Mouse (Mus musculus): ENCODE measurements around the gene Gm9999. TPM values are rescaled to one million over a fixed set of nuclear protein-coding genes. Genes with fewer than 3 reads are reported as not detected.
A peak's percentile ranks its signal among the peaks of the same experiment; 100 is the strongest.

Gene Gm9999
- total and polyA plus RNA-seq, 3 experiments, result not detected

DNA sequence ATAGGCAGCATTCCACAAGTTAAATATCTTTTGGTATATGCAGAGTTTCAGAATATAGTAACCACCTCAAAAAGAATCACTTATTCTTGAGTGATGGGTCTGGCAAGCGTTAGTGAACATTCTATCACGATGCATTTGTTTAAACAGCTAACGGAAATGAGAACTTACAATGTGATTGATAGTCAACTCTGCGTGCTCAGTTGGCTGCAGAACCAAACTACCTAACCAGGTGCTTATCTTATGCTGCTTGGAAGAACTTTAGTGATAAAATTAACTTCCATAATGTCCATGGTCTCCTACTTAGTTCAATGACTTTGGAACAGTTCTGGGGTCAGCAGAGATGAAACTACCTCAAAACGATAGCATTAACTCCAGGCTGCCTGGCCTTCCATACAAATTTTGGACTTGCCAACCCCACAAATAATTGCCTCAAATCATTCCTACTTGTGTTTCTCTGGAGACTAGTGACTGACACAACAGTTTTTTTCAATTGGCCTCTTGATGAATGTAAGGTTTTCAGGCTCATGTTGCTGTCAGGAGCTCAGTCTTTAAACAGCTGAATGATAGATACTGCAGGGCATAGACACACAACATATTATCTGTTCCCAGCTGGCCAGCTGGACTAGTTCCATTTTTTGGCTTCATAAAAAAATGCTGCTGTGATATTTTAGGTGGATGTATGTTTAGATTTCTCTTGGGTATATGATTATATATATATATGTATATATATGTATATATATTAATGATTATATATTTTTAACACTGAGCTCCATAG is 17.9 kb downstream of the Gm9999 start:
- peaks cover 3% of the 10 kb centered on the region for H3K79me2 ChIP-seq (replicated peaks; ENCODE audit: control insufficient read depth, insufficient read depth, low read length)
- no peaks in the 10 kb centered on the region for H3K27me3 ChIP-seq (ENCODE audit: control insufficient read depth, insufficient read depth, low read length)
- intact Hi-C loops (cut with DNase I), result no loop called here
- TF ChIP-seq CTCF (IDR thresholded peaks at IDR 0.05) (no peak), EP300 (IDR thresholded peaks at IDR 0.05; ENCODE audit: insufficient read depth, low read depth, low read length) (no peak), POLR2A (IDR thresholded peaks at IDR 0.05; ENCODE audit: insufficient read depth, low read depth, low read length) (no peak)
- peaks cover 20% of the 10 kb centered on the region for H3K4me1 ChIP-seq (ENCODE audit: control insufficient read depth, insufficient read depth, low read length)
- H3K9ac ChIP-seq (ENCODE audit: low read depth, low read length), result no peak overlapping the region
- WGBS, result 30% methylated on average over 5 of the region's 5 CpGs
- H3K36me3 ChIP-seq (ENCODE audit: control insufficient read depth, insufficient read depth, low read length), result peaks cover 20% of the 10 kb centered on the region
- H3K27ac ChIP-seq, result peak overlapping the region; percentile 28; the same call in 1 of the 2 replicates
- no peak for DNase-seq
- no peak overlapping the region for H3K4me3 ChIP-seq

DNA sequence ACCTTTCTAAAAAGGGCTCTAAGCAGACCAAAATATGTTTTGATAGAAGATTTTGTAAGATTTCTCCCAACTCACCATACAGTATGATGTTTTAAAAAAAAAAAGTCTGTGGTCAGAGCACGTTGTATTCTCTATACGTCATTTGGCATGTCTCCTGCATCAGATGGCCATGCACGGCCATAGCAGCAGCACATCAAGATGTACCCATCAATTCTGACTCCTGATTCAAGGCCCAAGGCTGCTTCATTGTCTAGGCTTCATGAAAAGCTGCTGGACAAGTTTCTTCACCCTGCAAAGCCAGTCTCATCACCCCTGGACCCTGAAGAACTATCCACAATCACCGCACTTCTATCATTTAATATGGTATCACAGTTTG is 18.5 kb downstream of the Gm9999 start:
- no peak for DNase-seq
- TF ChIP-seq POLR2A (IDR thresholded peaks at IDR 0.05; ENCODE audit: insufficient read depth, low read depth, low read length) (no peak), EP300 (IDR thresholded peaks at IDR 0.05; ENCODE audit: insufficient read depth, low read depth, low read length) (no peak), CTCF (IDR thresholded peaks at IDR 0.05) (no peak)
- H3K4me1 ChIP-seq (ENCODE audit: control insufficient read depth, insufficient read depth, low read length), result peaks cover 20% of the 10 kb centered on the region
- H3K79me2 ChIP-seq (replicated peaks; ENCODE audit: control insufficient read depth, insufficient read depth, low read length), result peaks cover 3% of the 10 kb centered on the region
- H3K9ac ChIP-seq (ENCODE audit: low read depth, low read length), result no peak overlapping the region
- H3K27me3 ChIP-seq (ENCODE audit: control insufficient read depth, insufficient read depth, low read length), result no peaks in the 10 kb centered on the region
- no peak overlapping the region for H3K27ac ChIP-seq
- WGBS, result 68% methylated on average over 4 of the region's 4 CpGs
- no peak overlapping the region for H3K4me3 ChIP-seq
- H3K36me3 ChIP-seq (ENCODE audit: control insufficient read depth, insufficient read depth, low read length), result peaks cover 20% of the 10 kb centered on the region
- intact Hi-C loops (cut with DNase I), result no loop called here

GRCm38 (mm10) chr7:47003411-47004115 is 20.2 kb downstream of the Gm9999 start:
- Histone ChIP-seq H3K27ac (no peak overlapping the region), H3K4me3 (no peak overlapping the region), H3K27me3 (ENCODE audit: control insufficient read depth, insufficient read depth, low read length) (no peaks in the 10 kb centered on the region), H3K9ac (ENCODE audit: low read depth, low read length) (no peak overlapping the region), H3K4me1 (ENCODE audit: control insufficient read depth, insufficient read depth, low read length) (peaks cover 20% of the 10 kb centered on the region), H3K36me3 (ENCODE audit: control insufficient read depth, insufficient read depth, low read length) (peaks cover 20% of the 10 kb centered on the region), H3K79me2 (replicated peaks; ENCODE audit: control insufficient read depth, insufficient read depth, low read length) (peaks cover 3% of the 10 kb centered on the region)
- DNase-seq, result no peak
- WGBS, result 50% methylated on average over 3 of the region's 3 CpGs
- TF ChIP-seq EP300 (IDR thresholded peaks at IDR 0.05; ENCODE audit: insufficient read depth, low read depth, low read length), result no peak
- no peak for TF ChIP-seq CTCF (IDR thresholded peaks at IDR 0.05)
- TF ChIP-seq POLR2A (IDR thresholded peaks at IDR 0.05; ENCODE audit: insufficient read depth, low read depth, low read length), result no peak
- intact Hi-C loops (cut with DNase I), result no loop called here

DNA sequence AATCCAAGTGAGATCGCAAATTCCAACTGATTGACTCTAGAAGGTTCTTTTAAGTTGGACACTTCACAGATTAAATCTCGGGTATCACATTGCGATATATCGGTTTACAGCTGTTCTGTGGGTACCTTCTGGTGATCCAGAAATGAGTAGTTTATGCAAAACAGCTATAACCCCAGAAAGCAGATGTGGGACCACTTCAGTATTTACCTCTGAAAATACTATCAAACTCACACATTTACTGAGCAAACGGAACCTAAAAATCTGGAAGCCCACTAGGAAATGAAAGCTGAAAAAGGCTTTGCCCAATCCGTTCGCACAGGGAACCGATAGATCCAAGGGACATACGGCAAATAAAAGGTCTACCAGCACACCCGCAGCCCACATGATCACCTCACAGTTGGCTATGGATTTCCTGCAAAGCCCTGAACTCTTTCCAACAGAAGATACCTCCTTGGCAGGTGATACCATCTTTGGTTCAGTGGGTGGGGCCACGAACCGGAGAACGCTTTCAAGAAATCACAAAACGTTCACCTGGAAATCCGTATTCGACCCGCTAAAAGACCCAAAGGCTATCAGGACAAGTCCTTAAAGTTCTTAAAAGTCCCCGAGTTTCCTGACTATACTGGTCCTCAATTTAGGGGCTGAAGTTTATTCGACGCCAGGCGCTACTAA is 23.9 kb downstream of the Gm9999 start:
- Histone ChIP-seq H3K9ac (ENCODE audit: low read depth, low read length) (peak overlapping the region; percentile 80), H3K36me3 (ENCODE audit: control insufficient read depth, insufficient read depth, low read length) (peaks cover 5% of the 10 kb centered on the region), H3K4me1 (ENCODE audit: control insufficient read depth, insufficient read depth, low read length) (peaks cover 13% of the 10 kb centered on the region), H3K79me2 (replicated peaks; ENCODE audit: control insufficient read depth, insufficient read depth, low read length) (peaks cover 1% of the 10 kb centered on the region; the same call in 1 of the 2 replicates), H3K4me3 (peak overlapping the region; percentile 79), H3K27me3 (ENCODE audit: control insufficient read depth, insufficient read depth, low read length) (no peaks in the 10 kb centered on the region), H3K27ac (peak overlapping the region; percentile 92)
- TF ChIP-seq EP300 (IDR thresholded peaks at IDR 0.05; ENCODE audit: insufficient read depth, low read depth, low read length) (no peak), POLR2A (IDR thresholded peaks at IDR 0.05; ENCODE audit: insufficient read depth, low read depth, low read length) (no peak), CTCF (IDR thresholded peaks at IDR 0.05) (no peak)
- WGBS, result 8% methylated on average over 21 of the region's 21 CpGs
- intact Hi-C loops (cut with DNase I), result loop anchor here (5.0 kb wide), 2 partner anchors 85 to 210 kb away; partner anchors contain the start of genes Gtf2h1 and Hps5
- no peak for DNase-seq

DNA sequence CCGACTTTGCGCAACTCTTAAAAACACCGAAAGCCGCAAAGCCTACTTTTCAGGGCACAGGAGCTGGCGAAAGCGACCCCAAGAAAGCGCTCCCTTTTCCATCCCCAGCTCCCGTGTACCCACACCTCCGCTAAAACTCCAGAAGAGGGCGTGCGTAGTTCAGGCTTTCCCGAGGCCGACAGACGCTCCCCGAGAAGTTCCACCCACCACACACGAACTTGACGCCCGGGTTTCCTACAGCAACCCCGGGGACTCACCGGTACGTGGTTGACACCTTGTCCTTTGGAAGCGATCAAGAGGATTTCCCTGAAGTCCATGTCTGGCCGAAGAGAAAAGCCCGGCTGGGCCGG is 24.4 kb downstream of the Gm9999 start:
- no peaks in the 10 kb centered on the region for H3K27me3 ChIP-seq (ENCODE audit: control insufficient read depth, insufficient read depth, low read length)
- no peak for DNase-seq
- H3K27ac ChIP-seq, result peak overlapping the region; percentile 92
- H3K79me2 ChIP-seq (replicated peaks; ENCODE audit: control insufficient read depth, insufficient read depth, low read length), result peaks cover 1% of the 10 kb centered on the region; the same call in 1 of the 2 replicates
- peak overlapping the region; percentile 80 for H3K9ac ChIP-seq (ENCODE audit: low read depth, low read length)
- intact Hi-C loops (cut with DNase I), result loop anchor here (5.0 kb wide), 2 partner anchors 85 to 210 kb away; partner anchors contain the start of genes Gtf2h1 and Hps5
- H3K4me3 ChIP-seq, result peak overlapping the region; percentile 79
- TF ChIP-seq POLR2A (IDR thresholded peaks at IDR 0.05; ENCODE audit: insufficient read depth, low read depth, low read length), result no peak
- peak; percentile 74 for TF ChIP-seq CTCF (IDR thresholded peaks at IDR 0.05)
- WGBS, result under 1% methylated on average over 25 of the region's 25 CpGs
- H3K4me1 ChIP-seq (ENCODE audit: control insufficient read depth, insufficient read depth, low read length), result peaks cover 13% of the 10 kb centered on the region
- peaks cover 5% of the 10 kb centered on the region for H3K36me3 ChIP-seq (ENCODE audit: control insufficient read depth, insufficient read depth, low read length)
